Comparison of ENCODE assay signal across 15 mouse cellular contexts in the genomic region with DNA sequence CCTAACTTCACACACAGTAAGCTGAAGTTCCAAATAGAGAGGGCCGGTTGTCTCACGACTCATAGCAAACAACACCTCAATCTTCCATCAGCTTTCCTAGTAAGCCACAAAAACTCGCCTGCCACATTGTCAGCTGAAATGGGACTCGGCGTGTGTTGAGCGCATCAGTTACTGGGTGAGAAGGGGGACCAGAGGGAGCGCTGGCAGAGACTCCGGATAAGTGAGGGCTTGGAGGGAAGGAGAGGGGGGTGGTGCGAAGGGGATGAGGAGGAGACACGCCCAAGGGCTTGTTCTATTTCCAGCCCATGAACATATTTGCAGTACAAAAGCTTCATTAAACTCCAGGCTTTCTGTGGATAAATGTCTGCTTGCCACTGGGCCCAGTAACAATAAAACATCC.
"Had no signal": no experiment of that assay in that cellular context is flagged by ENCODE, and none has a peak within 500 bp of the region (broad histone marks: within the 10 kb centered on the region; RNA-seq: fewer than 3 reads in every experiment).

No protein-coding gene starts in this region.

- H3K4me3 ChIP-seq: liver, embryonic 13.5 days; megakaryocyte, embryonic 14.5 days; midbrain, embryonic 15.5 days; neural tube, embryonic 12.5 days had no signal

- H3K4me2 ChIP-seq: liver, embryonic 13.5 days; midbrain, embryonic 11.5 days; midbrain, embryonic 15.5 days; neural tube, embryonic 12.5 days had no signal

- H3K9ac ChIP-seq: liver, embryonic 13.5 days; liver, postnatal 0 days; midbrain, embryonic 15.5 days; neural tube, embryonic 12.5 days had no signal

- H3K4me1 ChIP-seq: liver, embryonic 13.5 days; megakaryocyte, embryonic 14.5 days; midbrain, embryonic 15.5 days; neural tube, embryonic 12.5 days had no signal

- H3K36me3 ChIP-seq: liver, embryonic 13.5 days; midbrain, embryonic 15.5 days; neural tube, embryonic 12.5 days had no signal

- H3K27ac ChIP-seq: liver, embryonic 13.5 days; macrophage; midbrain, embryonic 15.5 days; neural tube, embryonic 12.5 days had no signal

- H3K27me3 ChIP-seq: liver, embryonic 13.5 days; midbrain, embryonic 15.5 days; neural tube, embryonic 12.5 days had no signal

- DNase-seq: kidney, adult 8-10 months; kidney, postnatal 36 days; layer of hippocampus, adult 9-11 months; layer of hippocampus, postnatal 36 days; left cerebral cortex, postnatal 4 days; liver, embryonic 13.5 days; liver, postnatal 0 days; thymus, postnatal 36 days had no signal

- H3K9me3 ChIP-seq: liver, embryonic 13.5 days; midbrain, embryonic 15.5 days; neural tube, embryonic 12.5 days had no signal

- ATAC-seq: inflammation-experienced regulatory T-cells, adult 6 months; intestine, postnatal 0 days; liver, postnatal 0 days; midbrain, embryonic 15.5 days had no signal
